ENCODE assay signal across 8 mouse cellular contexts in the genomic region with DNA sequence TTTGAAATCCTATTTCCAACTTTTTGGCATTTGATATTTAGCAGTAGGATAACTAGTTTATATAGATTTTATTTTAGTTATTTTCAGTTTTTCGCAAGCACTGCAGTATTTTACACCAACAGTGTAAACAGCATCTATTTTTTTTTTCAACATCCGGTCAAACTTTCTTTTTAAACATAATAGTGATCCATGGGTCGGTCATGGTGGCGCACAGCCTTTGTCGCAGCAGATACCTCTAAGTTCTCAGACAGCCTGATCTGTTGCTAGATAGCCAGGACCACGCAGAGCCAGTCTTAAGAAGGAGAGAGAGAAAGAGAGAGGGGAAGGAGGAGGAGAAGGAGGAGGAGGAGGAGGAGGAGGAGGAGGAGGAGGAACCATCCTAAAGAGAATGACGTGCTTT. TPM values are rescaled to one million over a fixed set of nuclear protein-coding genes. Genes with fewer than 3 reads are reported as not detected.
DNase-seq lines count a peak whose midpoint lies in the region; ATAC-seq lines count a peak whose summit lies in the region.

No protein-coding gene starts in this region.

- H3K4me1 ChIP-seq in forebrain, embryonic 10.5 days: peaks cover 48% of the 10 kb centered on the region
- peaks cover 32% of the 10 kb centered on the region for H3K4me1 ChIP-seq in forebrain, embryonic 16.5 days (replicated peaks; ENCODE audit: control insufficient read depth, insufficient read depth, low read length)
- H3K4me1 ChIP-seq in forebrain, embryonic 12.5 days: peaks cover 30% of the 10 kb centered on the region
- peaks cover 6% of the 10 kb centered on the region; the same call in 1 of the 2 replicates for H3K4me1 ChIP-seq in liver, embryonic 11.5 days (replicated peaks; ENCODE audit: control insufficient read depth, insufficient read depth, low read length)

- H3K27me3 ChIP-seq in forebrain, embryonic 10.5 days (ENCODE audit: poor library complexity, severe bottlenecking): no peaks in the 10 kb centered on the region
- no peaks in the 10 kb centered on the region for H3K27me3 ChIP-seq in forebrain, embryonic 16.5 days (replicated peaks; ENCODE audit: control insufficient read depth, insufficient read depth, low read length)
- H3K27me3 ChIP-seq in forebrain, embryonic 12.5 days: no peaks in the 10 kb centered on the region
- H3K27me3 ChIP-seq in liver, embryonic 11.5 days (replicated peaks; ENCODE audit: control insufficient read depth, insufficient read depth, low read length): no peaks in the 10 kb centered on the region

- no peak overlapping the region for H3K9ac ChIP-seq in forebrain, embryonic 16.5 days (replicated peaks; ENCODE audit: low read depth, low read length)
- H3K9ac ChIP-seq in forebrain, embryonic 12.5 days: 0 out of 2 replicates have a peak overlapping the region, but pooled peaks have one; percentile 91
- H3K9ac ChIP-seq in liver, embryonic 11.5 days (ENCODE audit: low read depth, low read length): no peak overlapping the region

- intact Hi-C loops in left cerebral cortex, postnatal 14 days (cut with DNase I): loop anchor here (10.0 kb wide), 1 partner anchor 729 kb away; no protein-coding TSS in a partner anchor

- no peaks in the 10 kb centered on the region for H3K9me3 ChIP-seq in forebrain, embryonic 10.5 days
- no peaks in the 10 kb centered on the region for H3K9me3 ChIP-seq in forebrain, embryonic 16.5 days (ENCODE audit: control insufficient read depth, low read length)
- no peaks in the 10 kb centered on the region for H3K9me3 ChIP-seq in forebrain, embryonic 12.5 days
- H3K9me3 ChIP-seq in liver, embryonic 11.5 days (ENCODE audit: control insufficient read depth, low read length): no peaks in the 10 kb centered on the region

- ATAC-seq in forebrain, embryonic 16.5 days: no peak
- ATAC-seq in forebrain, embryonic 12.5 days (ENCODE audit: low FRiP score): no peak
- no peak for ATAC-seq in liver, embryonic 11.5 days (replicated peaks; ENCODE audit: low FRiP score)

- H3K36me3 ChIP-seq in forebrain, embryonic 10.5 days (replicated peaks): peaks cover 48% of the 10 kb centered on the region
- peaks cover 13% of the 10 kb centered on the region for H3K36me3 ChIP-seq in forebrain, embryonic 16.5 days (ENCODE audit: control insufficient read depth, insufficient read depth)
- peaks cover 33% of the 10 kb centered on the region for H3K36me3 ChIP-seq in forebrain, embryonic 12.5 days (replicated peaks)
- H3K36me3 ChIP-seq in liver, embryonic 11.5 days (ENCODE audit: control insufficient read depth, insufficient read depth, low read length): peaks cover 16% of the 10 kb centered on the region

- no peak overlapping the region; the same call in 1 of the 2 replicates for H3K4me2 ChIP-seq in forebrain, embryonic 16.5 days (ENCODE audit: low read length)
- H3K4me2 ChIP-seq in forebrain, embryonic 12.5 days: peak overlapping the region; percentile 69
- H3K4me2 ChIP-seq in liver, embryonic 11.5 days: peak overlapping the region; percentile 83

- H3K4me3 ChIP-seq in forebrain, embryonic 10.5 days: peak overlapping the region; percentile 69
- no peak overlapping the region for H3K4me3 ChIP-seq in forebrain, embryonic 16.5 days (replicated peaks; ENCODE audit: low read length)
- H3K4me3 ChIP-seq in forebrain, embryonic 12.5 days (replicated peaks): peak overlapping the region; percentile 92; the same call in 1 of the 2 replicates
- no peak overlapping the region for H3K4me3 ChIP-seq in liver, embryonic 11.5 days (ENCODE audit: low read depth, low read length)

- H3K27ac ChIP-seq in forebrain, embryonic 10.5 days: peak overlapping the region; percentile 94; the same call in 1 of the 2 replicates
- no peak overlapping the region for H3K27ac ChIP-seq in forebrain, embryonic 16.5 days (ENCODE audit: low read length)
- peak overlapping the region; percentile 89 for H3K27ac ChIP-seq in forebrain, embryonic 12.5 days
- peak overlapping the region; percentile 64; the same call in 1 of the 2 replicates for H3K27ac ChIP-seq in liver, embryonic 11.5 days (ENCODE audit: low read depth, low read length)

- WGBS in forebrain, embryonic 10.5 days: 79% methylated on average over 7 of the region's 7 CpGs
- 81% methylated on average over 7 of the region's 7 CpGs for WGBS in forebrain, embryonic 16.5 days
- 74% methylated on average over 7 of the region's 7 CpGs for WGBS in forebrain, embryonic 12.5 days
- whole genome bisulfite sequencing in liver, embryonic 11.5 days: 67% methylated on average over 7 of the region's 7 CpGs

- DNase-seq in forebrain, embryonic 10.5 days (ENCODE audit: extremely low spot score, low spot score): no peak
- peak; percentile 21 for DNase-seq in 3T3-L1 (ENCODE audit: low read depth, low spot score)
- no peak for DNase-seq in liver, embryonic 11.5 days (ENCODE audit: low spot score)
- no peak for DNase-seq in left cerebral cortex, postnatal 14 days (ENCODE audit: low spot score in 2 of 2)
- no peak for DNase-seq in cerebellum, postnatal 25 days
- no peak for DNase-seq in ovary, adult 18-20 months (ENCODE audit: low spot score)

RNA-seq across cellular contexts. Expression of a gene that starts 0.7 kb away (rescaled TPM):
- polyA plus RNA-seq in forebrain, embryonic 10.5 days (2016; fragmentation: Nextera tagmentation; extraction: Ambion mirVana): 253 and 258 TPM in 2 replicates
- polyA plus RNA-seq in forebrain, embryonic 16.5 days (2015; fragmentation: Nextera tagmentation; extraction: Ambion mirVana): 178 and 182 TPM in 2 replicates
- 214 and 221 TPM in 2 replicates for polyA plus RNA-seq in forebrain, embryonic 12.5 days (2016; fragmentation: Nextera tagmentation; extraction: Ambion mirVana)
- polyA plus RNA-seq in liver, embryonic 11.5 days (2014; fragmentation: Nextera tagmentation; extraction: Ambion mirVana): 229 and 246 TPM in 2 replicates
- total RNA-seq in left cerebral cortex, postnatal 14 days (2021): 100 to 1,000 TPM; 115 to 121 TPM

RNA-seq across cellular contexts. Expression of a gene that starts 0.7 kb away (rescaled TPM):
- 99.4 and 114 TPM in 2 replicates for polyA plus RNA-seq in forebrain, embryonic 10.5 days (2016; fragmentation: Nextera tagmentation; extraction: Ambion mirVana)
- polyA plus RNA-seq in forebrain, embryonic 16.5 days (2015; fragmentation: Nextera tagmentation; extraction: Ambion mirVana): 67.3 and 68.1 TPM in 2 replicates
- 94.3 and 97.1 TPM in 2 replicates for polyA plus RNA-seq in forebrain, embryonic 12.5 days (2016; fragmentation: Nextera tagmentation; extraction: Ambion mirVana)
- 99.9 and 104 TPM in 2 replicates for polyA plus RNA-seq in liver, embryonic 11.5 days (2014; fragmentation: Nextera tagmentation; extraction: Ambion mirVana)
- total RNA-seq in left cerebral cortex, postnatal 14 days (2021): 10 to 100 TPM; 33.7 to 34.6 TPM

RNA-seq across cellular contexts. Expression of a gene that starts 48.8 kb away (rescaled TPM):
- 83.9 and 87.3 TPM in 2 replicates for polyA plus RNA-seq in forebrain, embryonic 10.5 days (2016; fragmentation: Nextera tagmentation; extraction: Ambion mirVana)
- 86.4 and 91.5 TPM in 2 replicates for polyA plus RNA-seq in forebrain, embryonic 16.5 days (2015; fragmentation: Nextera tagmentation; extraction: Ambion mirVana)
- 88.5 and 94.9 TPM in 2 replicates for polyA plus RNA-seq in forebrain, embryonic 12.5 days (2016; fragmentation: Nextera tagmentation; extraction: Ambion mirVana)
- 89.6 and 90.9 TPM in 2 replicates for polyA plus RNA-seq in liver, embryonic 11.5 days (2014; fragmentation: Nextera tagmentation; extraction: Ambion mirVana)
- 10 to 100 TPM; 68.6 to 69.7 TPM for total RNA-seq in left cerebral cortex, postnatal 14 days (2021)

Comparison
In these comparisons a context has a peak if more than half of its experiments do, and no peak if none do; other contexts are left out.
1. H3K4me3 ChIP-seq: peak in forebrain, embryonic 10.5 days (single experiment) and forebrain, embryonic 12.5 days (single experiment); none in forebrain, embryonic 16.5 days (single experiment) and liver, embryonic 11.5 days (single experiment).